Mouse (Mus musculus) left cerebral cortex, adult 9 months (tissue): ENCODE results near the gene Tdrd1.
A peak's percentile ranks its signal among the peaks of the same experiment; 100 is the strongest.

Experiments
- DNase-seq, 2 experiments: peaks; one replicate each; pipeline ENCODE4 v3.0.0; 2022; ENCODE audit warnings: low spot score in 2 of 2

The Tdrd1 gene

DNA sequence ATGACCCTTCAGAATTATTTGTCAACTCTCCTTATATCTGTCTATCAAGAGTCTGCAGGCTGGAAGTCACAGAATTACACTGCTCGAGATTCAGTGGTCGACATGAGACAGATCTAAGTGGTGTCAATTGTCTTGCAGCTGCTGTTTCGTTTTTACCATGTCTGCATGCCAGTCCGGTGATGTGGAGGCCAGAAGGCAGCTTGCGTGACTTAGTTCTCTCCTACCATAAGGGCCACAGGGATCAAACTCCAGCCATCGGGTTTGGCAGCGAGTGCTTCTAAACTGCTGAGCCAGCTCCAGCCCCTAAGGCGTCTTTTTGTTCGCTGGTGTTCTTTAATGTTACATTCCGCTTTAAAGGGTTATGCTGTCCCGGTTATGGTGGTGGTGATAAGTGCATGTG lies 2.3 kb downstream of the Tdrd1 start:
- DNase-seq: no peak

DNA sequence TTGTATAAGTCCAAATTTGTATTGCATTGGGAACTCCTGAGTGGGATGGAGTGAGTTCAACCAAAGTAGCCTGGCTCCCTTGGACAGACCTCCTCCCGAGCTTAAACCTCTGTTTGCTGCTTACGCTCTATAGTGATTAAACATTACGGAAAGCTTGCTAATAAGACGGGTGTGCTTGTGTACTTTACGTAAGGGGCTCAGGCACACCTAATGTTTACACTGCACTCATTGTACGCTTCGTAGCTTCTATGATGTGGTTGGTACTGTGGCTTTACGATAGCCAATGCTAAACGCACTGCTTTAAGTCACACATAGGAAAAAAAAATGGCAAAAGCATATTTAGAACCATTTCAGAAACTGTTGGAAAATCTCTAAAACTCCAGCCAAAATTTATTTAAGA lies 3.3 kb downstream of the Tdrd1 start:
- DNase-seq: no peak

DNA sequence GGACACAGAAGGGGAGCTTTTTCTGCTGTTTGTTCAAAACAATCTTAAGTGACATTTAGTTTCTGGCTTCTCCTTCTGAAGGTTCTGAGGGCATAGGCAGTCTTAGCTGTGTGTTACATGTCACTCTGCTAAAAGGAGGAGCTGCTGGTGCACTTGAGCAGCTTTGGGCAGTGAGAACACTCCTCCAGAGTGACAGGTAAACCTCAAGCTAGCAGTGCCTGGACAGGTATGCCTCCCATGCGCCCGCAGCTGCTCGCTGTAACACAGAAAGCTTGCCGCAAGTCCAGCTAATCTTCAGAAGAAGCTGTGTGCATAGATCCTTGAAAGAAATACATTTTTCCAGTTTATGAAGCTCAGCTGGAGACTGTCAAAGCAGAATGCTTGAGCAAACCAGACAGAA lies 4.2 kb downstream of the Tdrd1 start:
- no peak for DNase-seq

DNA sequence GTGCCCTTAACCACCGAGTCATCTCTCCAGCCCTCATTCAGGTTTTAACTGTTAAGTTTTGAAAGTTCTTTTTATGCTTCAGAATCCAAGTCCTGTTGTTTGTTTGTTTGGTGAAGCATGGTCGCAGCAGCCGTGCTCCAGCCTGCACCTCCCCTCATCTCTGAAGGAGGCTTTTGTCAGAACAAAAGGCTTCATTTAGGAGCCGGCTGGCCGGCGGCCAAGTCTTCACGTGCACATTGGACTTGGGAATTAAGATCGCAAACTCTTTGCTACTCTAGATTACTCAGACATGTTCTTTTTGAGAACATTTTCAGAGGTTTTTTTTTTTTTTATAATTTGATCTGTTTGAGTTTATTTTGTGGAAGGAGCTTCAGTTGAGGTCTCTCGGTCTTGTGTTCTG lies 9.3 kb downstream of the Tdrd1 start:
- DNase-seq: no peak

DNA sequence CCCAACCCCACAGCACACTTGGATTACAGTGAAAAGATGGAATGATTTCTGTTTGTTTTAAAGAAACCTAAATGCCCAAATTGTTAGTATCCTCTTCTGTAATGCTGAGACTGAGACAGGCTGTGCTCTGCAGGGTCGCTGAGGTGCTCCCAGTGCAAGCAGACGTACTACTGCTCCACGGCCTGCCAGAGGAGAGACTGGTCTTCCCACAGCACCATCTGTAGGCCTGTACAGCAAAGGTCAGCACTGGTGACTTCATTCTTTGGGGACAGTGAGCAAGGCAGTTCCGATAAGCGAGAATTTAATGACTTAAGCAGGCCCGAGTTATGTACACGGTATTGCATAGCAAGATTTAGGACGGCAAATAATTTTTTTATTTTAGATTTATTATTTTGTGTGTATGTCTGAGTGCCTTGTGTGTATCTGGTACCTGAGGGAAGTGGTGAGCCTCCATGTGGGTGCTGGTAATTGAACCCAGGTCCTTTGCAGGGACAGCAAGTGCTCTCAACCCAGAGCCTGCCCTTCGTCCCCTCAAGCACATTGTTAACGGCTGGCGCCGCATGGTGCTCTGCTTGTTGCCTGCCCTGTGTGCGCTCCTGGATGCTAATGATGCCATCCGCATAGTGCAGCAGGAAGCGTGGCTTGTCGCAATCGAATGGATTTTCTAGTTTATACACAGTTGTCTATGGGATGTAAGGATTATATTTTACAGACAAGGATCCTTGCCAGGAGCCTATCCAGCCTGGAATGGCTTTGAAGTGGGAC lies 13.1 kb downstream of the Tdrd1 start:
- no peak for DNase-seq

DNA sequence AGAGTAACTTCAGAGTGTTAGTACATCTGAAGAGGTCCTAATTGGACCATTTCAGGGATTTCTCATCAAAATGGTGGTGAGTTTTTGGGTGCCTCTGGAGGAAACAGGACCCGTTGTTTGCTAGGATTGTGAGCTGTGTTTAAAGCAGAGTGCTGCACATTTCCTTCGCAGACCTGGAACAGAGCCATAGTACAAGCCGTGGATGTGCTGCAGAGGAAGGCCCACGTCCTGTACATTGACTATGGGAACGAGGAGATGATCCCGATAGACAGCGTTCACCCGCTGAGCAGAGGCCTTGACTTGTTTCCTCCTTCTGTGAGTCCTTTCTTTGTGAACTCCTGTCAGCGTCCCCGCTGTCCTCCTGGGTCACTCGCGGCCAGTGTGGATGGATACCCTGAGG lies 17.0 kb downstream of the Tdrd1 start:
- DNase-seq: no peak

DNA sequence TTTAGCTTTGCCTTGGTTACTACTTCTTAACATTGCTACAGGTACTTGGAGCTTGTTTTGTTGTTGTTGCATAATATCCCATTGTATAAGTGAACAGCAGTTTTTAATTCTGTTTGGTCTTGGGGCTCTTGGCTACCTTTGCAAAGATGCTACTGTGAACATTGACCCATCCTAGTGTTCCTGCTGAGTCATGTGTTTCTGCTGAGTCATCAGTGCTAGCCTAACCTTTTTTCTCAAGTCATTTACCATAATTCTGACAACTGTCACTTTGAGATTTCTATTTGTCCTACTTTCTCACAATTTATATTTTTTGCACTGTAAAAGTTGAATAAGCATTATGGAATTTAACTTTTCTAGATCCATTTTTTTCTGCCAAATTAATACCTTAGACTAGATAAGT lies 26.6 kb downstream of the Tdrd1 start:
- no peak for DNase-seq

DNA sequence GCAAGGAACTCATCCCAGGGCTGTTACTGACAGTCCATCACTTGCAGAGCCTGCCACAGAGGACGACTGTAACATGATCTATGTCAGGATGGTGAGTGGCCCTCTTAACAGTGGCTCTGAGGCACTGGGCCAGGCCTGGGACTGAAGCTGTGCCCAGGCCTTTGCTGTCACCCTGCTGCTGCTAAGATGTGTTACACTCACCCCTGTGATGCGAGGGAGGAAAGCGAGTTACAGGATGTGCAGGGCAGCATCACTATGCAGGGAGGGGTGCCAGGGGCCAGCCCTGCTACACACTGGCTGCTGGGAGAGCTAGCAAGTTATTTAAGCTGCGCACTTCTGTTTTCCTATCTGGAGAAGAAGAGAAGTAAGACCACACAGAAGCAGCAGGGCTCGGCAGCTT lies 30.4 kb downstream of the Tdrd1 start:
- no peak for DNase-seq

DNA sequence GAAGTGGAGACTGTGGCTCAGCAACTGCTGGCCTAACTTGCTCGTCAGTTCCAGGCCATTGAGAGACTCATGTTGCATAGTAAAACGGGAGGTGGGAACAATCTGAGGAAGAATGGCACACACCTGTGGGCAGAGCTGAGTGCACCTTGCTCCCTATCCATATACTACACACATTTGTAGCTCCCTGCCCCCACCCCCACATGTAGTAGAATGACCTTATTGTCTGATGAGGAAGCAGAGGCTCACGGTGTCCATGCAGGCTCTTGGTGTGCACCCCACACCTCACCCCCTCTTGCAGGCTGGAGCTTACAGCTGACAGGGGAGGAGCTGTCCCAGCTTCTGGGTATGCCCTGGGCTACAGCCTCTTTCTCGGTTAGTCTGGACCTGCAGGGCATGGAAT lies 41.7 kb downstream of the Tdrd1 start:
- no peak for DNase-seq

DNA sequence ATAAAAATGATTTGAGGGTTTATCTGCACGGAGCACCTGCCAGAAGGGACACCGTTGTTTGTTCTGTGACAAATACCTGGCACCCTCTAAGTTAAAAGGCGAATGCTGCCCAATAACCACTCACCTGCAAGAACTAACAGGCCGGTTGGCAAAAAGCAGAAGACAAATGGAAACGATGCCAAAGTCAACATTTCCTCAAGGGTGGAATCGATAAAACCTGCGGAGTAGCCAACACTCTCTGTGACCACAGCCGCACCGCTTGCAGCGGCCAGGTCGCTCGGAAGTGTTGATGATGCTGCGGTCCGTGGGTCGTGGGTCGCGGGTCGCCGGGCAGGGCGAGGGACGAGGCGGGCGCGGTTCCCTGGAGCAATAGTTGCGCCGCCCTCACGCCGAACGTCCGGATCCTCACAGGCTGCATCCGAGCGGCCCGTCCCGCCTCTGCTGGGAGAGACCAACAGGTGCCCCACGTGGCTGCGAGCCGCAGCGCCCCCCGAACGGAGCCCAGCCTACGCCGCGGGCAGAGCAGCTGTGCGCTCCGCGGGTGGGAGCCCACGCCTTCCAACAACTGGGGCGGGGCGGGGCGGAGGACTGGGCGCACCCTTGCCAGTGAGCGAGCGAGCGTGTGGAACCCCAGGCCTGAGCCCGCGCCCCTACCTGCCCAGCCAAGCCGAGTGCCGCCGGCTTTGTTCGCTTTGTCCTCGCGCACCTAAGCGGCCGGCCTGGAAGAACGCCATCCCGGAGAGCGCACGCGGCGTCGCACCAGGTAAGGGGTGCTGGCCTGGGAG lies 48.0 kb downstream of the Tdrd1 start, which contains the start of gene Vwa2:
Vwa2 (plus strand) TSS at position 434 of the 785 bp plus-strand sequence.
- DNase-seq: no peak

DNA sequence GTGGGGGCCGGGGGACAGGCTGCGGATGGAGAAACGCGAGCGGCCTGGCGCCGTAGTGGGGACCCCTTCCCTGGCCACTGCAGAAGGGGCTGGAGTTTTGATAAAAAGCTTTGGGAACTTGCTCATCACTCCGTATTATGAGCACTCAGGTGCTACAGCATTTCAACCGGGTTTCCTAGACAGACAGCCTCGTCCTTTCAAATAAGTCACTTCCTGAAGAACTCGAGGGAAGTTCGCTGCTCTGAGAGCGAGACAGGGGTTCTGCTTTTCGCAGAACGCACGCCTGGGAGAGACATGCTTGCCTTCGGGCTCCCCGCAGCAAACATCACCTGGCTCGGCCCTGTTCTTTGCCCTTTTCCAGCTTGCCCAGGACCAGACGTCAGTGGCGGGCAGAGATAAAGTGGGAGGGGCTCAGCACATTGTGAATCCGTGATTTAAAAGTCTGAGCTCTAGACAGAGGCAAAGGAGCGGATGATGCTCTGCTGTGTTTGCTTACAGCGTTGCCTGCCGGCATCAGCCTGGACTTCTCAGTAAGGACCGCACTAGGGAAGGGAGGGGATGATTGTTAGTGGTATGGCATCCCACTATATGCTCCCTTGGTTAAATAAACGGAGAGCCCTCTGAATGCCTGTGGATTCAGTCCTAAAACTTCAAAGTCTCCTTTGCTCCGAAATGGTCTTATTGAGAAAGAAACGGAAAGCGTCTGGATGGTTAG lies 48.7 kb downstream of the Tdrd1 start:
- no peak for DNase-seq

DNA sequence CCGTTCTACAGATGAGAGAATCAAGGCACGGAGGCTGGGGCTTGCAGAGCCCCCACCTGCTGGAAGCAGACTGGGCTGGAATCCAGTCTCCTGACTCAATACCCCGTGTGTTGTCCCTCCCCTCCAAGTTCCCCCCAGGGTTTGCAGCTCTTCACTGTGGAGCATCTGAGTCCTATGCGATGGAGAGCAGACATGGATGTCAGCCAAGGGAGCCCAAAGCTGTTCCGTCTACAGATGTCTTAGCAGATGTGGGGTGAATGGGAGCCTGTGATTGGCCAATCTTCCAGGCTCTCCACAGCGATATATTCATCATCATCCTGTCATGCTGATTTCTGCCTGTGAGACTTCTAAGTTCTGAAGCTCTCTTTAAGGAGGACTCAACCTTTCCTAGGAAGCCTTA lies 51.4 kb downstream of the Tdrd1 start:
- DNase-seq: no peak

DNA sequence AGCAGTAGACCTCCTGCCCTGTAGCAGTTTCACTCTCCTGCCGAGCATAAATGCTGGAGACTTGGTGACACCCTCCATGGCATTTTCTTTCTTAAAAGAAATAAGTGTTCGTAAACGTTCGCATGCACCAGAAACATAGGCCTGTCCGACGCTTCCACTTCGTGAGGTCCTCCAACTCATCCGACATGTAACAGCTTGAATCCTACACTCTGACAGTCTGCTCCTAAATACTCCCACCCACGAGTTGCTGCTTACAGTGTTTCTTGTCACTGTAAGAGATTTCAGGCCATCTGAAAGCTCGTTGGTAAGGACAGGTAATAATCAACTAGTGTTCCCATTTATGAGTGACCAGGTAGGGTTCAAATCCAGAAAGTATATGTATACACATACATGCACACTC lies 61.9 kb downstream of the Tdrd1 start:
- no peak for DNase-seq

DNA sequence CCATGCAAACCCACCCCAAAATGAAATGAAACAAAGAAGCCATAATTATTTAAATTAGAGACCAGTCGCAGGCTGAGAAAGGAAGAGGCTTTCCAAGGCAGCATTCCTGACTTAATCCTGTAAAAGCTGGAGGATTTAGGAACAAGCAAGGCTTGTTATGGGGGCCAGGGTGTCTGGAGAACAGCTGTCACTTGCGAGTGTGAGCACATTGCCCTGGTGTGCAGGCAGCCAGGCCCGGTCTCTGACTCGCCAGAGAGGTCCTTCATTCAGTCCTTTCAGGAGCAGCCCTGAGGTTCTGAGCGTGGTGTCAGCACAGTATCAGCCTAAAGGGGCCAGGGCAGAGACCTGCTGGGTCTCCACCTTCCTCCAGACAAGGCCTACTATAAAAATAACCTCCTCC lies 62.6 kb downstream of the Tdrd1 start:
- DNase-seq: no peak

DNA sequence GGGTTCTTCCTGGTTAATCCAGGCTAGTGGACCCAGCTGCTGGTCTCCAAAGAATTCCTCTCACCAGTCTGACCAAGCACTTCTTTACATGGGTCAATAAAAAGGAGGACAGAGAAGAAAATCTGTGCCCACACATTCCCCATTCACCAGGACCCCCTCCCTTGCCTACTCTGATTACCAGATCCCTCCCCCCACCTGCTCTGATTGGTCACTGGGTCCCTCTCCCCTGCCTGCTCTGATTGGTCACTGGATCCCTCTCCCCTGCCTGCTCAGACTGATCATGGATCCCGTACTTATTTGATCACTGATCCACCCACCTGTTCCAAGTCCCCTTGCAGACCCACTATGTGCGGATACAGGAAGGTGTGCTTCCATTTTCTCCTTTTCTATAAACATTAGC lies 65.4 kb downstream of the Tdrd1 start:
- DNase-seq: no peak

DNA sequence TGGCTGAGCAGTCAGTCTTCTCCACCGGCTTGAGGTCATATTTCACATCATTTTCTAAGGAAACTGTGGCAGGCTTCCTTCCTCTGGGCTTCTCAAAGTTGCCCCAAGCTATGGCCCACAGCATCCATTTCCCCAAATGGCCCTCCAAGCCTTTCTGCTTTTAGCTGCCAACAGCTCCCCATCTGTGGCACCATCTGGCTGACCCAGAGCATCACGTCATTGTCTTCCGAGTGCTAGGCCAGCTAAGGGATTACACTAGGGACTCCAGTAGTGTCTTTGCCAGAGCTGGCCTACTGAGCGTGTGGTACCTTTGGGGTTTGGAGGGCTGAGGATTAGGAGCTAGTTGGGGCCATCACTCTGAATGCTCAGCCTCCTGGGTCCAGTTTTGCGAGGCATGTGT lies 66.6 kb downstream of the Tdrd1 start:
- DNase-seq: no peak

DNA sequence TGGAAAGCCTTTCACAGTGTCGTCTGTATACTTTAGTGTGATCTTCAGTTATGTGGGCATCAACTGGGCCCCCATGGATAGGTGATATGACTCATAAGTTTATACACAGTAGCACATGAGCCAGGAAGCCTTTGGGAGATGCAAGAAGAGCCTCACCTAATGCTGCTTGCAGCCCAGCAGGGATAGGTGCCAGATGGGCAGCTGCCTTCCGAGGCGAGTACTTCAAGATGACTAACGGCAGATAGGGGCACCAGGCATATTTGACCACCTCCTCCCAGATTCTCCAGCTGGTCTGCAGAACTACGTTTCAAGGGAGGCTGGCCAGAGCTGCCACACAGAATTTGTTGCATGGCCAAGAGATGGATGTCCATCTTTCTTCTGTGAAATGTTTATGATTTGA lies 67.3 kb downstream of the Tdrd1 start:
- DNase-seq: no peak

DNA sequence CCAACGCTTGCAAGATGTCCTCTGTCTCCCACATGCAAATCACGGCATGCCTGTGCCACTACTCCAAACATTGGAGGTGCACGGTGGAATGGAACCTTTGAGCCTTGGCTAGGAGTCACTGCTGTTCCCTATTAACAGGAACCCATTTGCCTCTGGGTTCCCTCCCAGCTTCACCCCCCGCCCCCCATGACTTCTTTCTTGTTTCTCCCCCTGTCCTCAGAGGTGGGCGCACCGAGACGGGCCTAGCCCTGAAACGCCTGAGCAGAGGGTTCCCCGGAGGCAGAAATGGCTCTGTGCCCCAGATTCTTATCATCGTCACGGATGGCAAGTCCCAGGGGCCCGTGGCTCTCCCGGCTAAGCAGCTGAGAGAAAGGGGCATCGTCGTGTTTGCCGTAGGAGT lies 71.6 kb downstream of the Tdrd1 start:
- DNase-seq: no peak

DNA sequence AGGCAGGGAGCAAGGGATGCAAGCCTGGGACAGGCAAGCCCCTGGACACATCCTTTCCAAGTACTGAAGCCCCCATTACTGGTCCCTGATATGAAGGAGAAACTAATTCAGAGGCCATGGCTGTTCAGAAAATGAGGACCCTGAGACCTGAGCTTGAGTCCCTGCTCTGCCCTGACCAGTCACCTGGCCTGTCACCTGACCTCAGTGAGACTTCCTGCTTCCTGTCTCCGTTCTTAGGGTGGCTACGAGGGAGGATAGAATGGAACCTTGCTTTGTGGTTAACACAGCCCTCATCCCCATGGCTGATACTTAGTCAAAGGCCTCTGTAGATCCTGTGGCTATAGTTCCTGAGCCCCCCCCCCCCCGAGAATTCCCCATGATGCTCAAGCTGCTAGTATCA lies 78.1 kb downstream of the Tdrd1 start:
- DNase-seq: no peak

DNA sequence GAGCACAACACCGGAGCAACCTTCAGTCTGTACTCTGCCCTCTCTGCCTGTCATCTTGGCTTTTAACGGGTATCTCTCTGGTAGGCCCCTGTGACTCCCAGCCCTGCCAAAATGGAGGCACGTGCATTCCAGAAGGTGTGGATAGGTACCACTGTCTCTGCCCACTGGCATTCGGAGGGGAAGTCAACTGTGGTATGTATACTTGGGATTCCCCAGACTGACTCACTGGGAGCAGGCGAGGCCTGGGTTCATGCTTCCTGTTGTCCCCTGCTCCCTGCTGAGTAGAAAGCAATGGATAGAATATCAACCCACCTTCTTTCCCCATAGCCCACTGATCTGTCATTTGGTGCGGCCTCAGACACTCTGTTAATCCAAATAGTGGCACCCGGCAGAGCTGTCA lies 79.4 kb downstream of the Tdrd1 start:
- no peak for DNase-seq

DNA sequence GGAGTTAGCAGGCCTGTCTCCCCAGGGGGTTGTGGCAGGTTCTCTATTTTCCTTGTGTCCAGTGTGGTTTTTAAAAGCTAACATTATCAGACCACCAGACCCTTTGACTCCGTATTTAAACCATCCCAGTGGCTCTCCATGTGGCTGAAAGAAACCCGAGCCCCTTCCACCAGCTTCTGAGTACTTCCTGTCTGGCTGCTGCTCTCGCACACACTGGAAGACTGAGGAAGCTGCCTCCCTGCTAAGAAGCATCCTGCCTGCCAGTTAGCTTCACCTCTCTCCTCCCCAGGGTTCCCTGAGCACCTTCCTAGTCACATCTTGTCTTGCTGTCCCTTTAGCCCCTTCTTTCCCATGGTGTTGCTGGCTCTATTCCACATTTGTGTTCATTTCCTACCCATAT lies 81.8 kb downstream of the Tdrd1 start:
- DNase-seq: no peak

DNA sequence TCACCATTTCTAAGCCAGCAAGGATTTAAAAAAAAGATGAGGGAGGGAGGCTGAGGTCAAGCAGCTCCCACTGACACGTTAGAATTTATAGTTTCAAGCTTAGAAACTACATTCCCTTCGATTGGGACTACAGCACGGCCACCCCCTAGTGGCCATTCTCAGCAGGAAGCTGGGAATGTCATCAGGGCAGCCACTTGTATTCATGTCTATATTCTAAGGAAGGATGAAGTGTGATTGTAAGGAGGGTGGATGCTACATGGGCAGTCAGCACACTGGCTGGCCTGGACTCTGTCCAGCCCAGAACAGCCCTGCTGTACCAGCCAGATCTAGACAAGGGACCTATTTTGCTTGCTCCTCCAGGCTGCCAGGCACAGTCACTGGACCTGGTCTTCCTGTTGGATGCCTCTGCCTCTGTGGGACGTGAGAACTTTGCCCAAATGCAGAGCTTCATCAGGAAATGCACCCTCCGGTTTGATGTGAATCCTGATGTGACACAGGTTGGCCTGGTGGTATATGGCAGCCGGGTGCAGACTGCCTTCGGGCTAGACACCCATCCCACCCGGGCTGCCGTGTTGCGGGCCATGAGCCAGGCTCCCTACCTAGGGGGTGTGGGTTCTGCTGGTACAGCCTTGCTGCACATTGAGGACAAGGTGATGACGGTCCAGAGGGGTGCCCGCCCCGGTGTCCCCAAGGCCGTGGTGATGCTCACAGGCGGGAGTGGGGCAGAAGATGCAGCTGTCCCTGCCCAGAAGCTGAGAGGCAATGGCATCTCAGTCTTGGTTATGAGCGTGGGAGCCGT lies 82.7 kb downstream of the Tdrd1 start:
- peak in 1 of 2 experiments; percentile 50 for DNase-seq
